Mouse (Mus musculus): ENCODE results near the gene Crispld2. TPM values are rescaled to one million over a fixed set of nuclear protein-coding genes. Genes with fewer than 3 reads are reported as not detected.

Gene Crispld2
- polyA plus RNA-seq, 1 experiment = 7.6 TPM

- DNase-seq = peak; percentile 71
- peaks cover 43% of the 10 kb centered on the region for H3K4me1 ChIP-seq (replicated peaks; ENCODE audit: control insufficient read depth, insufficient read depth, low read length)
These were observed 57.7 kb downstream of the Crispld2 start for GRCm38 (mm10) chr8:120049949-120050348.

GRCm38 (mm10) chr8:120050376-120050775 is 58.1 kb downstream of the Crispld2 start:
- WGBS = 10% methylated on average over 10 of the region's 10 CpGs
- Histone ChIP-seq H3K27me3 (ENCODE audit: control insufficient read depth, insufficient read depth, low read length) (no peaks in the 10 kb centered on the region), H3K4me3 (ENCODE audit: control insufficient read depth, insufficient read depth, low read length) (peak overlapping the region; percentile 27), H3K27ac (ENCODE audit: control insufficient read depth, insufficient read depth, low read length) (peak overlapping the region; percentile 69), H3K4me1 (replicated peaks; ENCODE audit: control insufficient read depth, insufficient read depth, low read length) (peaks cover 41% of the 10 kb centered on the region), H3K36me3 (ENCODE audit: control insufficient read depth, insufficient read depth, low read length) (no peaks in the 10 kb centered on the region)
- no peak for TF ChIP-seq POLR2A (IDR thresholded peaks at IDR 0.05; ENCODE audit: control insufficient read depth, extremely low read depth, insufficient read depth, low read length, poor library complexity)
- TF ChIP-seq CTCF (IDR thresholded peaks at IDR 0.05; ENCODE audit: borderline replicate concordance, control insufficient read depth, extremely low read depth, insufficient read depth, low read length, poor library complexity) = no peak
- no peak for DNase-seq

More at GRCm38 (mm10) chr8:120049949-120050348, 57.7 kb downstream of the Crispld2 start:
- Histone ChIP-seq H3K36me3 (ENCODE audit: control insufficient read depth, insufficient read depth, low read length) (no peaks in the 10 kb centered on the region), H3K27me3 (ENCODE audit: control insufficient read depth, insufficient read depth, low read length) (no peaks in the 10 kb centered on the region), H3K4me3 (ENCODE audit: control insufficient read depth, insufficient read depth, low read length) (peak overlapping the region; percentile 27), H3K27ac (ENCODE audit: control insufficient read depth, insufficient read depth, low read length) (peak overlapping the region; percentile 69)
- TF ChIP-seq POLR2A (IDR thresholded peaks at IDR 0.05; ENCODE audit: control insufficient read depth, extremely low read depth, insufficient read depth, low read length, poor library complexity) (0 out of 2 replicates have a peak, but pooled peaks have one; percentile 26), CTCF (IDR thresholded peaks at IDR 0.05; ENCODE audit: borderline replicate concordance, control insufficient read depth, extremely low read depth, insufficient read depth, low read length, poor library complexity) (0 out of 2 replicates have a peak, but pooled peaks have one; percentile 14)
- 9% methylated on average over 13 of the region's 13 CpGs for WGBS

- Histone ChIP-seq H3K4me1 (replicated peaks; ENCODE audit: control insufficient read depth, insufficient read depth, low read length) (peaks cover 40% of the 10 kb centered on the region), H3K27ac (ENCODE audit: control insufficient read depth, insufficient read depth, low read length) (peak overlapping the region; percentile 69), H3K36me3 (ENCODE audit: control insufficient read depth, insufficient read depth, low read length) (no peaks in the 10 kb centered on the region), H3K4me3 (ENCODE audit: control insufficient read depth, insufficient read depth, low read length) (no peak overlapping the region), H3K27me3 (ENCODE audit: control insufficient read depth, insufficient read depth, low read length) (no peaks in the 10 kb centered on the region)
- peak; percentile 58 for DNase-seq
- 4% methylated on average over 4 of the region's 4 CpGs for WGBS
- TF ChIP-seq POLR2A (IDR thresholded peaks at IDR 0.05; ENCODE audit: control insufficient read depth, extremely low read depth, insufficient read depth, low read length, poor library complexity) = no peak
- TF ChIP-seq CTCF (IDR thresholded peaks at IDR 0.05; ENCODE audit: borderline replicate concordance, control insufficient read depth, extremely low read depth, insufficient read depth, low read length, poor library complexity) = no peak
These were observed 58.8 kb downstream of the Crispld2 start for GRCm38 (mm10) chr8:120051006-120051405.

- H3K4me1 ChIP-seq (replicated peaks; ENCODE audit: control insufficient read depth, insufficient read depth, low read length) = peaks cover 40% of the 10 kb centered on the region
- peak overlapping the region; percentile 69 for H3K27ac ChIP-seq (ENCODE audit: control insufficient read depth, insufficient read depth, low read length)
- no peaks in the 10 kb centered on the region for H3K27me3 ChIP-seq (ENCODE audit: control insufficient read depth, insufficient read depth, low read length)
- TF ChIP-seq POLR2A (IDR thresholded peaks at IDR 0.05; ENCODE audit: control insufficient read depth, extremely low read depth, insufficient read depth, low read length, poor library complexity) = no peak
- no peak for TF ChIP-seq CTCF (IDR thresholded peaks at IDR 0.05; ENCODE audit: borderline replicate concordance, control insufficient read depth, extremely low read depth, insufficient read depth, low read length, poor library complexity)
- 88% methylated on average over 4 of the region's 4 CpGs for WGBS
- H3K36me3 ChIP-seq (ENCODE audit: control insufficient read depth, insufficient read depth, low read length) = no peaks in the 10 kb centered on the region
- DNase-seq = no peak
- no peak overlapping the region for H3K4me3 ChIP-seq (ENCODE audit: control insufficient read depth, insufficient read depth, low read length)
These were observed 59.7 kb downstream of the Crispld2 start for GRCm38 (mm10) chr8:120051908-120052307.

- 93% methylated on average over 8 of the region's 8 CpGs for WGBS
- DNase-seq = no peak
- H3K27ac ChIP-seq (ENCODE audit: control insufficient read depth, insufficient read depth, low read length) = peak overlapping the region; percentile 69; the same call in 1 of the 2 replicates
- H3K27me3 ChIP-seq (ENCODE audit: control insufficient read depth, insufficient read depth, low read length) = no peaks in the 10 kb centered on the region
- H3K4me1 ChIP-seq (replicated peaks; ENCODE audit: control insufficient read depth, insufficient read depth, low read length) = peaks cover 40% of the 10 kb centered on the region
- no peaks in the 10 kb centered on the region for H3K36me3 ChIP-seq (ENCODE audit: control insufficient read depth, insufficient read depth, low read length)
- TF ChIP-seq POLR2A (IDR thresholded peaks at IDR 0.05; ENCODE audit: control insufficient read depth, extremely low read depth, insufficient read depth, low read length, poor library complexity) (no peak), CTCF (IDR thresholded peaks at IDR 0.05; ENCODE audit: borderline replicate concordance, control insufficient read depth, extremely low read depth, insufficient read depth, low read length, poor library complexity) (no peak)
- H3K4me3 ChIP-seq (ENCODE audit: control insufficient read depth, insufficient read depth, low read length) = no peak overlapping the region
These were observed 60.1 kb downstream of the Crispld2 start for GRCm38 (mm10) chr8:120052318-120052717.

- no peaks in the 10 kb centered on the region for H3K36me3 ChIP-seq (ENCODE audit: control insufficient read depth, insufficient read depth, low read length)
- no peak overlapping the region for H3K27ac ChIP-seq (ENCODE audit: control insufficient read depth, insufficient read depth, low read length)
- H3K27me3 ChIP-seq (ENCODE audit: control insufficient read depth, insufficient read depth, low read length) = no peaks in the 10 kb centered on the region
- WGBS = 97% methylated on average over 3 of the region's 3 CpGs
- DNase-seq = no peak
- no peak for TF ChIP-seq POLR2A (IDR thresholded peaks at IDR 0.05; ENCODE audit: control insufficient read depth, extremely low read depth, insufficient read depth, low read length, poor library complexity)
- no peak for TF ChIP-seq CTCF (IDR thresholded peaks at IDR 0.05; ENCODE audit: borderline replicate concordance, control insufficient read depth, extremely low read depth, insufficient read depth, low read length, poor library complexity)
- peaks cover 28% of the 10 kb centered on the region for H3K4me1 ChIP-seq (replicated peaks; ENCODE audit: control insufficient read depth, insufficient read depth, low read length)
- H3K4me3 ChIP-seq (ENCODE audit: control insufficient read depth, insufficient read depth, low read length) = no peak overlapping the region
These were observed 62.6 kb downstream of the Crispld2 start for GRCm38 (mm10) chr8:120054833-120055232.

GRCm38 (mm10) chr8:120057078-120057477 is 64.8 kb downstream of the Crispld2 start:
- Histone ChIP-seq H3K4me1 (replicated peaks; ENCODE audit: control insufficient read depth, insufficient read depth, low read length) (peaks cover 7% of the 10 kb centered on the region), H3K27me3 (ENCODE audit: control insufficient read depth, insufficient read depth, low read length) (no peaks in the 10 kb centered on the region), H3K4me3 (ENCODE audit: control insufficient read depth, insufficient read depth, low read length) (no peak overlapping the region), H3K27ac (ENCODE audit: control insufficient read depth, insufficient read depth, low read length) (no peak overlapping the region), H3K36me3 (ENCODE audit: control insufficient read depth, insufficient read depth, low read length) (no peaks in the 10 kb centered on the region)
- DNase-seq = no peak
- TF ChIP-seq CTCF (IDR thresholded peaks at IDR 0.05; ENCODE audit: borderline replicate concordance, control insufficient read depth, extremely low read depth, insufficient read depth, low read length, poor library complexity) = no peak
- no peak for TF ChIP-seq POLR2A (IDR thresholded peaks at IDR 0.05; ENCODE audit: control insufficient read depth, extremely low read depth, insufficient read depth, low read length, poor library complexity)
- WGBS = 93% methylated on average over 2 of the region's 2 CpGs
